Comparison of ENCODE assay signal across 19 mouse cellular contexts in the genomic region with DNA sequence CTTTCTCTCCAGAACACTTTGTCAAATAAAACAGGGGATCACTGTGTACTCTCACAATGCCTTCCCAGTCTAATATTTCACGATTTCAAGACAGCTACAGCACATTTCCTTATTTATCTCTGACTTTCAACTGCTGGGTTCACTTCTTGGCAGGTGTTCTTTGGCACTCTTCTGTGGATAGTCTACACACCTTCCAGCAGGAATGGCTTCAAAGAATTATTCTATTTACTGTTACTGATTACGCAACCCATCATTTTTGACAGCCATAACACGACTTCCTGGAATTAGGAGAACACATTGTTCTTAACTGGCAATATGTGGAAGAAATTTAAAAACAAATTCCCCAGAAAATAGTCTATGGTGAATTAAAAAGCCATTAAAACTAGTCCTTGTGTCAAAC. TPM values are rescaled to one million over a fixed set of nuclear protein-coding genes. Genes with fewer than 3 reads are reported as not detected.
A peak's percentile ranks its signal among the peaks of the same experiment; 100 is the strongest.
DNase-seq lines count a peak whose midpoint lies in the region; ATAC-seq lines count a peak whose summit lies in the region.
"Had no signal": no experiment of that assay in that cellular context is flagged by ENCODE, and none has a peak within 500 bp of the region (broad histone marks: within the 10 kb centered on the region; RNA-seq: fewer than 3 reads in every experiment).

No protein-coding gene starts in this region.

- ATAC-seq in intestine, embryonic 15.5 days: peak; percentile 53; the same call in 1 of the 2 replicates
- ATAC-seq: forebrain, embryonic 14.5 days; hindbrain, postnatal 0 days had no signal

- no peaks in the 10 kb centered on the region for H3K27me3 ChIP-seq in intestine, embryonic 15.5 days (replicated peaks)
- no peaks in the 10 kb centered on the region for H3K27me3 ChIP-seq in forebrain, embryonic 10.5 days (ENCODE audit: poor library complexity, severe bottlenecking)
- H3K27me3 ChIP-seq: embryonic facial prominence, embryonic 13.5 days; heart, embryonic 15.5 days; hindbrain, embryonic 13.5 days had no signal

- DNase-seq in lung, postnatal 36 days: peak; percentile 16
- no peak for DNase-seq in lung, postnatal 10 days
- DNase-seq in skeletal muscle tissue, adult 2 months (ENCODE audit: low read depth, low spot score): peak; percentile 6
- no peak for DNase-seq in cerebellum, adult 9-10 months
- DNase-seq in forebrain, embryonic 10.5 days (ENCODE audit: extremely low spot score, low spot score): no peak
- DNase-seq: adrenal gland, adult 8-10 months; adrenal gland, postnatal 36 days; cerebellum, adult 8-10 months; cerebellum, postnatal 36 days; gastrocnemius, postnatal 36 days; heart, adult 18-20 months; heart, postnatal 14 days had no signal

- no peak overlapping the region for H3K4me3 ChIP-seq in intestine, embryonic 15.5 days (replicated peaks)
- no peak overlapping the region for H3K4me3 ChIP-seq in forebrain, embryonic 10.5 days
- H3K4me3 ChIP-seq: embryonic facial prominence, embryonic 13.5 days; heart, embryonic 15.5 days; hindbrain, embryonic 13.5 days had no signal

- no peak overlapping the region for H3K27ac ChIP-seq in intestine, embryonic 15.5 days
- H3K27ac ChIP-seq in forebrain, embryonic 10.5 days: no peak overlapping the region
- H3K27ac ChIP-seq: embryonic facial prominence, embryonic 13.5 days; heart, embryonic 15.5 days; hindbrain, embryonic 13.5 days; hindbrain, postnatal 0 days had no signal

- H3K36me3 ChIP-seq in intestine, embryonic 15.5 days: no peaks in the 10 kb centered on the region
- no peaks in the 10 kb centered on the region for H3K36me3 ChIP-seq in forebrain, embryonic 10.5 days (replicated peaks)
- H3K36me3 ChIP-seq: embryonic facial prominence, embryonic 13.5 days; heart, embryonic 15.5 days; hindbrain, embryonic 13.5 days had no signal

- H3K4me2 ChIP-seq in intestine, embryonic 15.5 days (replicated peaks): no peak overlapping the region
- H3K4me2 ChIP-seq: embryonic facial prominence, embryonic 13.5 days; heart, embryonic 11.5 days; heart, embryonic 15.5 days; hindbrain, embryonic 13.5 days had no signal

- H3K9me3 ChIP-seq in intestine, embryonic 15.5 days: no peaks in the 10 kb centered on the region
- H3K9me3 ChIP-seq in forebrain, embryonic 10.5 days: no peaks in the 10 kb centered on the region
- H3K9me3 ChIP-seq: embryonic facial prominence, embryonic 13.5 days; heart, embryonic 15.5 days; hindbrain, embryonic 13.5 days had no signal

- H3K9ac ChIP-seq in intestine, embryonic 15.5 days: no peak overlapping the region
- H3K9ac ChIP-seq: embryonic facial prominence, embryonic 13.5 days; heart, embryonic 15.5 days; hindbrain, embryonic 13.5 days had no signal

- H3K4me1 ChIP-seq in intestine, embryonic 15.5 days (replicated peaks): no peaks in the 10 kb centered on the region
- no peaks in the 10 kb centered on the region for H3K4me1 ChIP-seq in forebrain, embryonic 10.5 days
- H3K4me1 ChIP-seq: embryonic facial prominence, embryonic 13.5 days; heart, embryonic 15.5 days; hindbrain, embryonic 13.5 days had no signal

- WGBS in intestine, embryonic 15.5 days: 53% methylated on average over 3 of the region's 3 CpGs
- WGBS in forebrain, embryonic 10.5 days: 88% methylated on average over 3 of the region's 3 CpGs

RNA-seq across cellular contexts. Expression of gene Pdgfc, which starts 26.3 kb away (rescaled TPM):
- polyA plus RNA-seq in intestine, embryonic 15.5 days (2015; fragmentation: Nextera tagmentation; extraction: Ambion mirVana): 12.1 and 14.0 TPM in 2 replicates
- polyA plus RNA-seq in forebrain, embryonic 10.5 days (2016; fragmentation: Nextera tagmentation; extraction: Ambion mirVana): 11.3 and 13.4 TPM in 2 replicates

Comparison
In these comparisons a context has a peak if more than half of its experiments do, and no peak if none do; other contexts are left out.
1. DNase-seq: peak in lung, postnatal 36 days (single experiment) and skeletal muscle tissue, adult 2 months (single experiment); none in lung, postnatal 10 days (single experiment), cerebellum, adult 9-10 months (single experiment) and forebrain, embryonic 10.5 days (single experiment).